Mouse (Mus musculus) thymus, postnatal 10 days (tissue): ENCODE results near the gene Pnpla1.
"Not testable (repeated sequence)": the region's sequence is repeated elsewhere in the genome, so short reads cannot be mapped to it uniquely, and the experiment has no call there.

Source experiments
- DNase-seq, 2 experiments: peaks; one replicate each; pipeline ENCODE4 v3.0.0; 2021; ENCODE audit warnings: low spot score in 2 of 2

The Pnpla1 gene

DNA sequence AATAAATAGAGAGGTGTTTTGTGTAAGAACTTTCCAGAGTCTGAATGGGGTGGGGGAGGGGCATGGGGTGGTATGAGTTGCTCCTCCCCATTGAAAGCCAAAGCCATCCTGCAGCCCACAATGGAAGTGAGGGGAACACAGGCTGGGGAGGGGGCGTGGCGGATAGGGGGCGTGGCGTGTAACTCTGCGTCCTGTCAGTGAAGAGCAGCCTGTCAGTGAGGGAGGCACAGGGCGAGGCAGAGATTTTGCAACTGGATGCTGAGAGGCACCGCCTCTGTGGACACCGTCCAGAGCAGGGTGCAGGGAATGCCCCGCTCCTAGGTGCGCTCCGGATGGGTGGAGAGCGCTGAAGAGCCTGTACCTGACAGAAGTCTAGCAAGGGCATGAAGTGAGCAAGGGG, at the start of gene Pnpla1:
TSS of gene Pnpla1 (plus strand) at position 207 of the 400 bp plus-strand sequence.
- DNase-seq: no peak

DNA sequence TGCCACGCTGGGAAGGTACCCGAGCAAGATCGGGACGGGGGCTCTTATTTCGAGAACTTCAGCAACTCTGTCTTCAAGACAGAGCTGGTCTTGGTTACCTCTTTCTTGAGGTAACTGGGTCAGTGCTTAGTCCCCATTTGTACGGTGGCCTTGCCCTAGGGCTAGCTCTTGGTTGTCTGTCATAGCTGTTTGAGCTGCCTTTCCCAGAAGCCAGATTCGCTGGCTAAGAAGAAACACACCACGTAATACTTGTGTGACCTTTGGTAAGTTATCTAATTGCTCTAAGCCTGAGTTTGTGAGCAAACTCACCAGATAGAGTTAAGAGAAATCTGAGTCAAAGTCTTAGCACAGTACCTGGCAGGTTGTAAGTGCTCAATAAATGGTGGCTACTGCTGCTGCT, 49.5 kb upstream of the Pnpla1 start:
- no peak for DNase-seq

DNA sequence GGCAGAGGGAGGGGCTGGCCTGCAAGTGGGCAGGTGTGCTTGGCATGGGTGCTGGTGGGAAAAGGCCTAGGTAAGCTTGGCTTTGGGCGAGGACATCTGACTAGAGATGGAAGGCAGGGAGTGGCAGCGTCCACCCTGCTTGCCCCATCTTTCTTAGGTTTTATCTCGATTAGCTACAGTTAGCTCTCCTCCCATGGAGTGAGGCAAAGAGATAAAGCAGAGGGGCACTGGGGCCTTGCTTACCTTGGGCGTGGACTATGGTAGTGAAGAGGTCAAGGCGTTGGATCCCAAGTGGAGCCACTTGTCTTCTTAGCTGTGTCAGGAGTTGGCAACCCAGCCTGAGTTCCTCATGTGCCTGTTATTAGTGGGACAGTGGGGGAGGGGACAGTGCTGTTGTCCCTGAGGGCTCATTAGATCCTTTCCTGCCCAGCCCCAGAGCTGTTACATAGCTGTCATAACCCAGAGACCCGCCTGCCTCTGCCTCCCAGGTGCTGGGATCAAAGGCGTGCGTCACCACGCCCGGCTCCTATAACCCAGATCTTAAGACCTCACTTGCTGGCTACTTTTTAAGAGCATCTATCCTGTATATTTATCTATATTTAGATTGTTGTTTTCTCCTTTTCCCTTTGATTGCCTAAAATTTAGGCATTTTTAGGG, 48.9 kb upstream of the Pnpla1 start:
- no peak for DNase-seq

DNA sequence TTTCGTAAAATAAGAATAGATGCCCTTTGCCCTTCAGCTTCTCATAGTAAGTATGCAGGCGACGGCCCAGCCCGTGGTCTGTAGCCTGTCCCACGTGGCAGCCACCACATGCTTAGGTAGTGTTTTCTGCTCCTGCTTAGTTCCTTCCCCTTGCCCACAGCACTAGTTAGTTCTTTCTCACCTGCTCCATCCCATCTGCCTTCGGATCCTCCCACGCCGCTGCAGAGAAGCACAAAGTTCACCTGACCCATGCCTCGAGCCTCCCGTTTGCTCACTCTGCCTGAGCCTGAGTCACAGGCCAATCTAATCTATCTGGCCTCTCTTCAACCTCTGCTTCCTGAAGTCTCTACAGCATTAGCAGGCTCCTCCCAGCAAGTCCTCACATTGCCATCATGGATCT, 45.9 kb upstream of the Pnpla1 start:
- no peak for DNase-seq

DNA sequence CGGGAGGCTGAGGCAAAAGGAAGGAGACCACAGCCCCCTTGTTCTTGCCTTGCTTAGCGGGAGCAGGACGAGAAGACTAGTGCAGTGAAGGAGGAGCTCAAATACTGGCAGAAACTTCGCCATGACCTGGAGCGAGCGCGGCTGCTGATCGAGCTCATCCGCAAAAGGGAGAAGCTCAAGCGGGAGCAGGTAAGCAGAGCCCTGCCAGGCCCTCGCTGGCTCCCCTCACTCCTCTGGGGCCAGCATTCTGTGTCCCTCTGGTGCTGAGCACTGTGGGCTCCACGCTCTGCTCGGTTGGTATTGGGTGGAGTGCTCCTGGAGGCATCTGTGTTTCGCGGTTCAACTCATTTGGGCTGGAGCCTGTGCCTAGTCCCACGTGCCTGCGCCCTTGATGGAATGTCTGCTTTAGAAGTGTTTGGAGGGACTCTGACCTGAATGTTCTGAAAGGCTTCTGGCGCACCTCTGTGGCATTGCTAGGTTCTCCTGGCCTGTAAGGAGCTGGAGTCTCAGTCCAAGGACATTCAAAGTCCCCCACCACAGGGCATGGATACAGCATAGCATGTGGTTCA, 43.6 kb upstream of the Pnpla1 start:
- no peak for DNase-seq

DNA sequence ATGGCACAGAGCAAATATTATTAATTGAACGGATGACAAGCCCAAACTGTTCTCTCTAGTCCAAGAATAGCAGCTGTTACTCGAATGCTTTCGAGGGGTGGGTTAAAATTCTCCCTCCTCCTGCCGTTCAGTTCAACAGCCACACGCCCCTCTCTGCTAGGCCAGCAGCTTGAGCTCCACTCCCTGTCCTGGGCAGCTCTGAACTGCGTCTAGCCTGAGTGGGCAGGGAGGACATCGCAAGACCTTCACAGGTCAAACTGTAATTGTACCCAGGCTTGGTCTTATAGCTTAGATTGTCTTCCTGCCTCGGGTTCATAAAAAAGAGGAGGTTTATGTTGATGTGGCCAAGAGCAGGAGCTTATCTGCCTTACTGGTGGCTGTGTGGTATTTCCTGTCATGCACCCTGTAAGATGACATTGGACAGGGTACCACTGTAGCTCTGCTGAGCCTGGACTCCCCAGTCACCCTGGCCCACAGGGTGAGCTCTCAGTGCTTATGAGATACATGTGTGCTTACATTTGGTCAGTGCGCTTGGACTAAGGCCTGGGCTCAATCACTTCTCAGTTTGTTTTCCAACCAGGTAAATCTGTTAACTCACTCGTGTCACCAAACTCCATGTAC, 42.7 kb upstream of the Pnpla1 start:
- DNase-seq: no peak

DNA sequence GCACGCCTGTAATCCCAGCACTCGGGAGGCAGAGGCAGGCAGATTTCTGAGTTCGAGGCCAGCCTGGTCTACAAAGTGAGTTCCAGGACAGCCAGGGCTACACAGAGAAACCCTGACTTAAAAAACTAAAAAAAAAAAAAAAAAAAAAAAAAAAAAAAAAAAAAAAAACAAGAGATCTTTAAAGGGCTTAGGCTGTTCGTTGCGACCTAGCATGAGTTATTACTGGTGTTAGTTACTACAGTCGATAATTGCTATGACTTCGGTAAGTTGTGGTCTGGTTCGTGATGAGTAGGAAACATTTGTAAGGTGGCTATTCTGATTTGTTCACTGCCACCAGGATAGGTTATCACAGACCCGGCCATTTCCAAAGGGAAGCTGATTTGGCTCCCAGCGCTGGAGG, 41.9 kb upstream of the Pnpla1 start:
- not testable (repeated sequence) for DNase-seq

DNA sequence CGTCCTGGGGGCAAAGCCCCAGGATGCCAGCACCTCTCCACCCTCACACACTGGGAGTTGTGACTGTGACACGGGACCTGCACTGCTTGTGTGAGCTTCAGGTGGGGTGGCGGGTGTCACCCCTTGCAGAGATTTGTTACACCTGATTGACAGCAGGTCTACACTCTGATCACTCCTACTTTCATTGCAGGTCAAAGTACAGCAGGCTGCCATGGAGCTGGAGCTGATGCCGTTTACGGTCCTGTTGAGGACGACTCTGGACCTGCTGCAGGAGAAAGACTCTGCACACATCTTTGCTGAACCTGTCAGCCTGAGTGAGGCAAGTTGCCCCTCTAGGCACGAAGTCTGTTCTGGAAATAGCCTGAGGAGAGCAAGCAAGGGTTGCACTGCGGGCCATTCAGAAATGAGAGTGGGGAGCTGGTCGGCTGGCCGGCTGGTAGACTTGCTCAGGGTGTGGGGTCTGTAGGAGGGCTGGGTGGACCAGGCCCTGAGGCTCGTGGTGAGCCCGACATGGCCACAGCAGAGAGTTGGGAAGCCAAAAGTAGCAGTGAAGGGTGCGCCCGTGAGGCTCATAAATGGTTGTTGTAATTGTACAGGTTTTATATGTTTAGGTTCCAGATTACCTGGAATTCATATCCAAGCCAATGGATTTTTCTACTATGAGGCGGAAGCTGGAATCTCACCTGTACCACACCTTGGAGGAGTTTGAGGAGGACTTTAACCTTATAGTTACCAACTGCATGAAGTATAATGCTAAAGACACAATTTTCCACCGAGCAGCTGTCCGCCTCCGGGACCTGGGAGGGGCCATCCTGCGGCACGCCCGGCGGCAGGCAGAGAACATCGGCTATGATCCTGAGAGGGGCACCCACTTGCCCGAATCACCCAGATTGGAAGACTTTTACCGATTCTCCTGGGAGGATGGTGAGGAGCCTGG, 41.1 kb upstream of the Pnpla1 start:
- DNase-seq: no peak

DNA sequence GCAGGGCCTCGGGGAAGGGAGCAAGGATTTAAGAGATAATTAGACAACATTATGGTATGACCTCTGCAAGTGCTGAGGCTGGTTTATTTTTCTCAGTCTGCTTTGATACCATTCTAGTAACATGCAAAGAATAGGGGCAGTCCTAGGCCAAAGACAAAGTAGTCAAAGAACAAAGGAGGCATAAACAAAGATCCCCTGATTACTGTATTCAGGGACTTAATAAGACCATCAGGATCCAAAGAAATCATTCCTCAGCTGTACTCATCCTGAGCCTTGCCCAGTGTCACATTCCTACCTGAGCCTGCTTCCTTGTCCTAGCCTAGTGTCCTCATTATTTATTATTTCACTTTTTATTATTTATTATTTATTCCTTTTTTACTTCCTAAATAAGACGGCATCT, 38.0 kb upstream of the Pnpla1 start:
- DNase-seq: no peak

DNA sequence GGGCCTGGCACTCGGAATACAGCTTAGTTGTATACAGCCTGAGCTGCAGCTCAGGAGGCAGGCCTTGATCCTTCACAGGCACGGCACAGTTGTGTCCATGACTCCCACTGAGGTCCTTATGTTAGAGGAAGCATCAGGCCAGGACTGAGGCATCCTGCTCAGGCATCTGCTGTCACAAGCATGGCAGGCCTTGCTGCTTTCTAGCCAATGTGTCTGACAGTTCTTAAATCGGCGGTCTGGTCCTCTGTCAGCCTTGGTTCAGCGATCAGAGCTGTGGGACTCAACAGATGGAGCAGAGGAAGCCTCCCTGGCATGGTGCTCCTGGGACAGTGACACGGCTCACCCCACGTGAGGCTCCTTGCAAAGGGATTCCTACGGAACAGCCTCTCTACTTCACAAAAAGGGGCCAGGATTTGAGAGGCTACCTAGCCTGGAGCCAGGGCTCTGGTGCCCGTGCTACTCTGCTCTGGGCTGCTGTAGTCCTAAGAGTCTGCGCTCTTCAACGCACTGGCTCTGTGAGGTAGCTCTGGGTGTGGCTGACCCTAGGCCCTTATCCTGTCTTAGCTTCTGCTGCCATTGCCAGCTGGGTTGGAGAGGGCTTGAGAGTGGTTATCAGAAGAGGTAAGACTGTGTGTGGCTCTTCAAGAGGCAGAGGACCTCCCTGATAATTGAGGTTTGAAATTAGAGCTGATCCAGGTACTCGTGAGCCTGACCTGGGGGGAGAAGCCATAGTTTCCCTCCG, 35.0 kb upstream of the Pnpla1 start:
- DNase-seq: no peak

DNA sequence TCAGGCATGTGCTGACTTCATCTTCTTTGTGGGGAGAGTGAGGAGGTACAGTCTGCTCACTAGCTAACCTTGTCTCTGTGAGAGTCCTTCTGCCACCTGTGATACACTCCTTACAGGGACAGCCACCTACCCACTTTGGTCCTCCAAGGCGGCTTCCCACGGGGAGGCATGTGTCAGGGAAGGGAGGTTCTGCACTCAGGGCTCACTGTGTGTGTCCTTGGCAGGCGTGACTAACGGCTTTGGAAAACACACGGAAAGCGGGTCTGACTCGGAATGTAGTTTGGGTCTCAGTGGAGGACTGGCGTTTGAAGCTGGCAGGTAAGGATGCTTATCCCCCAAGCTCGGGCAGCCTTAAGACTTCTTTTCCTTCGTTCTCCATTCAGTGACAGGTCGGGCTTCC, 34.5 kb upstream of the Pnpla1 start:
- DNase-seq: no peak

DNA sequence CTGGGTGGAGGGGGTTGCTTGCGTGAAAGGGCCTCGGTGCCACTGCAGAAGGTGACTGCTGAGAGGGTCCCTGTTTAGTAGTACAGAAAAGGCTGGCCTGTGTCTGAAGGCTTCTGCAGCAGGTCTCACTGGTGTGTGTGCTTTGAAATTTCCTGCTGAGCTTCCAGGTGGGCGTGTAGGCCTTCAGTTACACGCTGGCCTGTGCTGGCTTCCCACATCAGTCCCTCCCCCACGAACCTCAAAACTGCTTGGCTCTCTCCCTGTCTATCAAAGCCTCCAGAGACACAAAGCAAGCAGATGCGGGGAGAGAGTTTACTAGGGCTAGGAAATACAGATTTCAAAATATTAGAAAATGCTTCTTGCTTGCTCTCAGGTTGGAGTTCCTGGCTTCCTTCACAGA, 33.3 kb upstream of the Pnpla1 start:
- DNase-seq: no peak

DNA sequence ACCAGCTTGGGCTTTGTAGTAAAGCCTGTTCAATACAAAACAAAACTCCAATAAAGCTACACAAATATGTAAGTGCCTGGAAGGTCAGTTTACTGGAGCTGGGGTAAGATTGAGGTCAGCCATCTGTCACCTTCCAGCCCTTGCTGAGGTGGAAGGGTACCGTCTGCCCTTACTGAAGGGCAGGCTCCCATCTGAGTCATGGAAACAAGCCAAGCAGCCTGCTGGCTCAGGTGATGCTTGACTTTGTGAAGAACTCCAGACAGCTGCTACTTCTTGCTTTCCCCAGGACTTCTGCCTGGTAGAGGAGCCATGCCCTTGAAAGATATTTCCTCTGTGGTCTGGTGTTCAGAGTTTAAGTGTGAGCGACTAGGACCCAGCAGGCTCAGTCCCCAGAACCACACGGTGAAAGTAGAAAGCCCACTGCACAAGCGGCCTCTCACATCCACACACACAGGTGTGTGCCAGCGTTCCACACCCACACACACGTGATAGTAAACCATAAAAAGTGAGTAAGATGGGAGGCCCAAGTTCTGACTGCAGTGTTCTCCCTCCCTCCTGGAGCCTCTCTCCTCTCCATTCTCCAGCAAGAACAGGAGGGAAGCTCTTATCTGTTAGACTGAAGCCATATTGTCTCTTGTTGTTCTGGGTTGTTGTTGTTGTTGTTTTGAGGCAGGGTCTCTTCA, 32.7 kb upstream of the Pnpla1 start:
- DNase-seq: no peak

DNA sequence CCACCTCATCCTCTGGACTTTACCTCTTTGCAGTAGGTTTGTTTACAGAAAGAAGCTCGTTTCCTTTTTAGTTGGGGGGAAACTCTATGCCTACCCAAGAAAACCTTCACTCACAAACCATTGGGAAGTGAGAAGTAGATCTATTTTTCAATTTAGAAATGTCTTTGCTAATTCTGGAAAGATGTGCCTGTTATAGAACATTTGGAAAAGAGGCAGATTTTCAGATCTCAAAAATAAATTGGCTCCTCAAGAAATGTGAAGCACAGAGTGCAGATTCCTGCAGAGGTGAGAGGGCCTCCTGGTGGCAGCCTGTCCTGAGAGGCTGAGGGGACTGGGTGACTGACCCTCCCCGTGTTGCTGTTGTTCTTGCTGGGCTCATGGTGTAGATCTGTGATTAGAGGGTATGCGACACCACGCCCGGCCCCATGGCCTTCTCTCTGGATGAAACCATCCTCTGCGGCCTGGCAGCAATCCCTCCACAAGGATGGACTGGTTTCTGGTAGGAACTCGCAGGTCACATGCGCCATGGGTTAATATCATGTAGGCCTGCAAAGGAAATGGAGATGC, 30.5 kb upstream of the Pnpla1 start:
- no peak for DNase-seq

DNA sequence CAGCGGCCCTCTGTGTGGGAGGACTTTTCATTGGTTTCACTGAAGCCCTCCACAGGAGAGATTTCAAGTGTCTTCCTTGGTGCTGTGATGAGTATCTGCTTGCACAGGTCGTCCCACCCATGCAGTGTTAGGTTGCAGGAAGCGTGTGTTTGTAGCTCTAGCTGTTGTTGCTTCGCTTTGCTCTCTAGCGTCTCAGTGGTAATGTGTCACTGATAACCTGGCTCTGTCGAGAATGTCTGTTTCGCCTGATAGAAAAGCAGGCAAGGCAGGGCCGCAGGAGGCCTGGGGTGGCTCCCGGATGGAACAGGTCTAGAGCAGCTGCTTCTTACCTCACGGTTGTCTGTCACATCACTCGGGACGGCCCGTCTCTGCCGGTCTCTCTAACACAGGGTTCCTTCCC, 29.1 kb upstream of the Pnpla1 start:
- no peak for DNase-seq

DNA sequence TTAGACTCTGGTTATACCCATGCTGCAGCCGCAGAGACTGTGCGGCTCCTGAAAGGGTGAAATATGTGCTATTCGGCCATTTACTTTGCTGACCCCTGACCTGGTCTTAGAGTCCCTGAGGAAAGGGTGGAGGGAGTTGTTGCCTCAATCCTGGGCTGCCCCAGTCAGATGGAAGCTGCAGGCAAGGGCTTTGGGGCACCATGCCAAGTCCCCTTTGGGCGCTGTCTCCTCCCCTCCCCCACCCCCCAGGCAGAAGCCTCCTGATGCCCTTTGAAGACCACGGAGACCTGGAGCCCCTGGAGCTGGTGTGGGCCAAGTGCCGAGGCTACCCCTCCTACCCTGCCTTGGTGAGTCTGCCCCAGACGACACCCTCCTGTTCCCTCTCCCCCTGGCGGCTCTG, 27.1 kb upstream of the Pnpla1 start:
- DNase-seq: no peak

DNA sequence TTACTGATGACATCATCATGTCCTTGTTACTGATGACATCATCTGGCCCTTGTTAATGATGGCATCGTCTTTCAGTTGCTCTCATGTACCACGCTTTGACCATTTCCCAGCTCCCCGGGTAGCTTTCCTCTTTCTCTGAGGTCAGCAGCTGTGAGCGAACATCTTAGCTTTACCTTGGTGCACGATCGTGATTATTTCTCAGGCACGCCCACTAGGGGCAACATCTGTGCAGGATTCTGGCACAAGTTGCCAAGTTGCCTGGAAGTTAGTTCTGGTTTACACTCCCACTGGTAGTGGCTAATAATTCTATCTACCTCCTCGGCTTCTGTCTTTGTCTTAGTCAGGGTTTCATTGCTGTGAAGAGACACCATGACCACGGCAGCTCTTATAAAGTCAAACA, 26.2 kb upstream of the Pnpla1 start:
- no peak for DNase-seq

DNA sequence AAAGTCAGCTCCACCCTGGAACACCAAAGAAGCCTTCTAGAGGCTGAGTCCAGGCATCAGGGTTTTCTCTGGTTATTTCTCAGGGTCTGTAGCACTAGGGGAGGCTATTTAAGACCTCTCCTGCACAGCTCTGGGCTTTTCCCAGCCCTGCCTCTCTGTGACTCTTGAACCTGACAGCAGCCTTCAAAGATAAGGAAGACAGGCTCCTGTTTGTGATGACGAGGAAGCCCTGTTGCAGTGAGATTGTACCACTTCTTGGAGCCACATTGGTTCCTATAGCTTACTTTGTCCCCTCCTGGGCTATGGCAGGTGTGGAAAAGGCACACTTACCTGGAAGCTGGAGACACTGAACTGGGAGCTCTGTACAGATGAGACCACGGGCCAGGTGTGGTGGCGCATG, 25.3 kb upstream of the Pnpla1 start:
- no peak for DNase-seq

DNA sequence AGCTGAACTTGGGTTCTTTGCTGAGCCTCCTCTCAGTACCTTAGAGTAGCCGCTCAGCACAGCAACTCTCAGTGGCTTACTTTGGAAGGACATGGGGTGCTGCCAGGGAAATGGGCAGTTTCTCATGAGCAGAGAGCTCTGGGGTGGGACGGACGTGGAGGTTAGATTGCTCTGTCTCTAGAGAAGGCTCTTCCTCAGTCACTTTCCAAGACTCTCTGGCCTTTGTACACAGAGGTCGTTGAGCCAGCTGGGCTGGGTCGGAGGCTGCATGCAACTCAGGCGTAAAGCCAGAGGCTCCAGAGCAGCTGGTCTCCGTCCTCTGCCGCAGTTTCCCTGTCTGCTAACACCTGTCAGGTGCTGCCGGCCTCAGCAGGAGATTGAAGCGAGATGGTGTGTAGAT, 23.5 kb upstream of the Pnpla1 start:
- DNase-seq: peak; percentile 30 to 38

DNA sequence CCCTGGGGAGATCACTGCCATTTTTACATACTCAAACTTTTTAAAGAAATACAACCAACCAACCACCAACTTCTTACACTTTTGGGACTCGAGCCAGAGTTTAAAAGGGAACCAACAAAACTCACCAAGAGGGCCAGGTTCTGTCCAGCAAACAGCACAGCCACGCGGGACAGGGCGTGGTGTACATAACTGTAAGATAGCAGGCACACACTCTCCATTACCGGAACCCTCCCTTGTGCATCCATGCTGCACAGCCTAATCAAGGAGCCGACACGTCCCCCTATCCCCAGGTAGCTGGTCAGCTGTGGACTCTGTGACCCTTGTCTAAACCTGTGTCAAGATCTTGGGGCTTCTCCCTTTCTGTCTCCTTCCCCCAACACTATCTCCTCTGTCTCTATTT, 20.4 kb upstream of the Pnpla1 start:
- DNase-seq: no peak

DNA sequence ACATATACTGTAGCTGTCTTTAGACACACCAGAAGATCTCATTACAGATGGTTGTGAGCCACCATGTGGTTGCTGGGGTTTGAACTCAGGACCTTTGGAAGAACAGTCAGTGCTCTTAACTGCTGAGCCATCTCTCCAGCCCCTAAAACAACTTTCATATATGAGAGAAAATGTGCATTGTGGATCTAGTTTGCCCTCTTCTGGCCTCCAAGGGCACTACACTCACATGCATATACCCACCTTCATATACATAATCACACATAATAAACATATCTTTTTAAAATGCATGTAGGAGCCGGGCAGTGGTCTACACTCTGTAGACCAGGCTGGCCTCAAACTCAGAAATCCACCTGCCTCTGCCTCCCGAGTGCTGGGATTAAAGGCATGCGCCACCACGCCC, 16.3 kb upstream of the Pnpla1 start:
- not testable (repeated sequence) for DNase-seq
